Mouse (Mus musculus) olfactory bulb, adult 2 months (tissue): Measurements from ENCODE around the gene Ankra2.

Experiments
- CTCF ChIP-seq: fragments of 200-500 bp; IDR thresholded peaks from 2 replicates; pipeline ENCODE4 v1.5.1; 2012; ENCODE audit warnings: low read depth, mild to moderate bottlenecking, low read length, moderate library complexity; ENCODE audit not compliant: insufficient read depth
- POLR2A ChIP-seq: fragments of 200-500 bp; IDR thresholded peaks from 2 replicates; pipeline ENCODE4 v1.6.1; 2012; ENCODE audit warnings: mild to moderate bottlenecking, low read depth, low read length, moderate library complexity; ENCODE audit not compliant: insufficient read depth

- TF ChIP-seq CTCF (no peak), POLR2A (no peak)
Observed at GRCm38 (mm10) chr13:98249594-98249993, 13.3 kb upstream of the Ankra2 start.
